Mouse (Mus musculus) limb, embryonic 12.5 days (tissue): ENCODE measurements at regions not wholly inside any gene's neighbourhood (a gene's known extent, or its start where the extent isn't known, plus 50 kb on each side); places are given as distances from the start of the nearest gene placed in this dataset.

ENCODE experiments used
- ATAC-seq: fragments of 200-750 bp; cut with Nextera tagmentation; 2 replicates; pipeline ENCODE4 v1.8.0; 2017; ENCODE audit warnings: low read depth, moderate TSS enrichment; ENCODE audit not compliant: insufficient number of reproducible peaks, insufficient read depth, low FRiP score, low TSS enrichment
- H3K27ac ChIP-seq: fragments of 300-500 bp; sonication (generic); 2 replicates; pipeline ENCODE4 v1.5.1; 2016; ENCODE audit warnings: mild to moderate bottlenecking, moderate library complexity
- H3K27me3 ChIP-seq: fragments of 300-500 bp; sonication (generic); 2 replicates; pipeline ENCODE4 v1.6.1; 2016; ENCODE audit warnings: mild to moderate bottlenecking, moderate library complexity
- H3K36me3 ChIP-seq: fragments of 300-500 bp; sonication (generic); 2 replicates; pipeline ENCODE4 v1.6.1; 2016; ENCODE audit warnings: mild to moderate bottlenecking, moderate library complexity
- H3K4me1 ChIP-seq: fragments of 300-500 bp; sonication (generic); replicated peaks from 2 replicates; pipeline ENCODE4 v1.6.1; 2016
- H3K4me2 ChIP-seq: fragments of 300-500 bp; sonication (generic); 2 replicates; pipeline ENCODE4 v1.6.1; 2016; ENCODE audit warnings: mild to moderate bottlenecking, moderate library complexity
- H3K4me3 ChIP-seq: fragments of 300-500 bp; sonication (generic); replicated peaks from 2 replicates; pipeline ENCODE4 v1.5.1; 2016; ENCODE audit warnings: mild to moderate bottlenecking
- H3K9ac ChIP-seq: fragments of 300-500 bp; sonication (generic); replicated peaks from 2 replicates; pipeline ENCODE4 v1.6.1; 2016; ENCODE audit warnings: mild to moderate bottlenecking, moderate library complexity
- H3K9me3 ChIP-seq: fragments of 300-500 bp; sonication (generic); 2 replicates; pipeline ENCODE4 v1.6.1; 2016; ENCODE audit warnings: mild to moderate bottlenecking, moderate library complexity
- WGBS: fragments of 180-500 bp; shearing (Covaris S2); methylation state at CpG from one replicate; pipeline ENCODE4 v1.1.7; 2016; 5-methylcytosine and 5-hydroxymethylcytosine counted together

- Histone ChIP-seq H3K4me1 (no peaks in the 10 kb centered on the region), H3K4me3 (no peak overlapping the region), H3K36me3 (no peaks in the 10 kb centered on the region), H3K27me3 (no peaks in the 10 kb centered on the region), H3K4me2 (no peak overlapping the region), H3K9ac (no peak overlapping the region), H3K9me3 (no peaks in the 10 kb centered on the region), H3K27ac (no peak overlapping the region)
- ATAC-seq: no peak
These were observed 271.8 kb upstream of the Fat3 start for GRCm38 (mm10) chr9:16772867-16773266.

GRCm38 (mm10) chr9:16727653-16728052, 226.6 kb upstream of the Fat3 start:
- H3K4me3 ChIP-seq: no peak overlapping the region
- no peaks in the 10 kb centered on the region for H3K4me1 ChIP-seq
- WGBS: 94% methylated on average over 2 of the region's 2 CpGs
- H3K27me3 ChIP-seq: no peaks in the 10 kb centered on the region
- H3K9ac ChIP-seq: no peak overlapping the region
- H3K27ac ChIP-seq: no peak overlapping the region
- ATAC-seq: no peak
- no peaks in the 10 kb centered on the region for H3K36me3 ChIP-seq
- no peaks in the 10 kb centered on the region for H3K9me3 ChIP-seq
- no peak overlapping the region for H3K4me2 ChIP-seq

- no peaks in the 10 kb centered on the region for H3K27me3 ChIP-seq
- H3K4me3 ChIP-seq: no peak overlapping the region
- no peak overlapping the region for H3K9ac ChIP-seq
- ATAC-seq: no peak
- 79% methylated on average over 3 of the region's 3 CpGs for WGBS
- no peaks in the 10 kb centered on the region for H3K36me3 ChIP-seq
- H3K4me1 ChIP-seq: no peaks in the 10 kb centered on the region
- no peak overlapping the region for H3K27ac ChIP-seq
- no peaks in the 10 kb centered on the region for H3K9me3 ChIP-seq
- H3K4me2 ChIP-seq: no peak overlapping the region
These were observed 201.3 kb upstream of the Fat3 start for GRCm38 (mm10) chr9:16702431-16702830.

GRCm38 (mm10) chr9:16661527-16661926, 160.4 kb upstream of the Fat3 start:
- WGBS: 85% methylated on average over 2 of the region's 2 CpGs
- ATAC-seq: no peak

GRCm38 (mm10) chr9:16660940-16661339, 159.9 kb upstream of the Fat3 start:
- Histone ChIP-seq H3K27me3 (no peaks in the 10 kb centered on the region), H3K36me3 (no peaks in the 10 kb centered on the region), H3K9ac (no peak overlapping the region), H3K27ac (no peak overlapping the region), H3K9me3 (no peaks in the 10 kb centered on the region), H3K4me3 (no peak overlapping the region), H3K4me1 (0 out of 2 replicates have a peak, but pooled peaks cover 5% of the 10 kb centered on the region), H3K4me2 (no peak overlapping the region)
- 63% methylated on average over 3 of the region's 3 CpGs for WGBS
- ATAC-seq: no peak

More at GRCm38 (mm10) chr9:16661527-16661926, 160.4 kb upstream of the Fat3 start:
- H3K4me3 ChIP-seq: no peak overlapping the region
- no peak overlapping the region for H3K4me2 ChIP-seq
- no peak overlapping the region for H3K27ac ChIP-seq
- H3K9ac ChIP-seq: no peak overlapping the region
- no peaks in the 10 kb centered on the region for H3K27me3 ChIP-seq
- no peaks in the 10 kb centered on the region for H3K36me3 ChIP-seq
- H3K9me3 ChIP-seq: no peaks in the 10 kb centered on the region
- H3K4me1 ChIP-seq: 0 out of 2 replicates have a peak, but pooled peaks cover 5% of the 10 kb centered on the region
